Mouse (Mus musculus) right cerebral cortex, postnatal 25 days (tissue): ENCODE measurements around the gene Ppp2r5a.

ENCODE experiments used
- DNase-seq: peaks from one replicate; pipeline ENCODE4 v3.0.0; 2022

The Ppp2r5a gene

DNA sequence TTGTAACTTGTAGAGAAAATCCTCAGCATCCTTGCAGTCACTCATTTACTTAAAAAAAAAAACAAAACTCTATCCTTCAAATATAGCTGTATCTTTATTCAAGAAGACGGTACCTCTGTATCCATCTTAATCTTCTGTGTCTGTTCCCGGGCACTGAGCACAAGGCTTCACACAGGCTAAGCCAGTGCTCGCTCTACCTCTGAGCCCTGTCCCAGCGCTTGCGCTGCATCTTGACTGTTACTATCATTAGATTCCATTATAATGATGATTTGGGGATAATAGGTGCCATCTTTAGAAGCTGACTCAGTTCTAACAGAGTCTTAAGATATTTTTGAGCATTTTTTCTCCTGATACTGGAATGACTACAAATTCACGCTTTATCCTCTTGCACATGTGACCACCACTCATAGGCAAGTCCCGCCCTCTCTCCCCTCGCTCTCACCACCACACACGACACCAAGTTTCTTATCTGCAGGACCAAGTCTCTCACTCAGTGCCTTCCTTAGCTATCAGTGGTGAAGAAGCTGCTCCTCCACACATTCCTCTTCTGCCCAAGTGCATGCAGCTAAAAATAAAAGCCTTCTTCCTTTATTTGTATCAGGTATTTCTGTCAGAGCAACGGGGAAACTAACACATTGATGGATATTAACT, 28.0 kb downstream of the Ppp2r5a start:
- DNase-seq = no peak

- no peak for DNase-seq
Observed at GRCm38 (mm10) chr1:191369140-191369539, 33.9 kb downstream of the Ppp2r5a start.

DNA sequence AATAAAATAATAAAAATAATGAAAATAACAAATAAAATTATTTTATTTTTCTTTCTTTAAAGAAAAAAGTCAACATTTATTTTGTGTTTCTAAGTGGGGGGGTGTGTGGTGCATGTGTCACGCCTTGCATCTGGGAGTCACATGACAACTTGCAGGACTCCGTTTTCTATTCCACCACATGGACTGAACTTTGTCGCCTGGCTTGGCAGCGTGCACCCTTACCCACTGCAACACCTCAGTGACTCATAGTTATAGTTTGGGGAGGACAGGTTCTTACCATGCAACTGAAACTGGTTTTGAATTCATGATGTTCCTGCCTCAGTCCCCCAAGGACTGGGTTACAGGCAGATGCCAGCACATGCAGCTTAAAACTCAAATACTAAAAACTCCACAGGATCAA, 34.9 kb downstream of the Ppp2r5a start:
- no peak for DNase-seq

GRCm38 (mm10) chr1:191364477-191364876, 38.6 kb downstream of the Ppp2r5a start:
- no peak for DNase-seq

DNA sequence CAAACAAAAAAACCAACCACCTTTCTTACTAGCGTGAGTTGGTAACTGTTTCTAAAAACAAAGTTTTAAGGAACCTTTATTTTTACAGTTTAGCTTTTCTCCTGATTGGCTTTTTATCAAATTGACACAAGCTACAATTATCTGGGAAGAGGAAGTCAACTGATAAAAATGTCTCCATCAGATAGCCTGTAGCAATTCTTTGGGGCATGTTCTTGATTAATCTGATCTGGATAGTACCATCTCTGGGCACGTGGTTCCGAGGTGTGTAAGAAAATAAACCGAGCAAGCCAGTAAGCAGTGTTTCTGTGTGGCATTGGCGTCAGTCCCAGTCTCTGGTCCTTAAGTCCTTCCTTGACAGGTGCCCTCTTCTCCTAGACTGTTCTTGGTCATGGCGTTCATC, 40.7 kb downstream of the Ppp2r5a start:
- DNase-seq = no peak

DNA sequence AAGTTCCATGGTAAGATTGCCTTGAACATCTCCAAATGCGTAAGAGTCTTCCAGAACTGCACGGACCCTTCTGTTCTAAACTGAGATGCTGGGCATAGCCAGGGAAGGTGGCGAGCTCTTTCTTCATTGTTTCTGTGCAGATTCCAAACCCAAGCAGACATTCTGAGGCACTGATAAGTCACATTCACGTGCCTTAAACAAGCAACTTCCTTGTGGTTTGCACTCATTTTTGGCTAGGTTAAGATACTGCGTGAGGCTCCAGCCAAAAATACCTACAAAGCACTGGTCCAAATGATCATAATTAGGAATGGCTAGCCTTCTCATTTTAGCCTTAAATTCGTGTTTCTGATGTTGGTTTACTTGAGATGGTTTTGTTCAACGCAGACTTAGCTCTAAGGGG, 43.6 kb downstream of the Ppp2r5a start:
- DNase-seq = no peak

GRCm38 (mm10) chr1:191356936-191357335, 46.1 kb downstream of the Ppp2r5a start:
- no peak for DNase-seq

DNA sequence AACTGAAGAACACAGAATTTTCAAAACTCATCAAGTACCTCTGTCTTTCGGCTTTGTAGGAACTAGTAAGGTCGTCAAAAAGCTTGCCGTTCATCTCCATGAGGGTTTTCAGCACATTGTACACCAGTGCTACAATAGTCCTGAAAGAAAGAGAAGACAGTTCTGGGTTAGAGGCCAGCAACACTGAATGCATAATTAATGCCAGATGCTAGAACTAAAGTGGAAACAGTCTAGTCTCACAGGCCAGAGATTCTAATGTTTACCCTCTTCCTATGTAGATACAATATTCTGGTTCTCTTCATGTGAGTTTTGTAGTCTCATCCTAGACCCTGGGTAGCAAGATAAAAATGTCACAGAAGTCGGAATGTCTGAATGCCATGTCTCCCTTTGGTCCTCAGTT, 49.2 kb downstream of the Ppp2r5a start:
- DNase-seq = no peak

DNA sequence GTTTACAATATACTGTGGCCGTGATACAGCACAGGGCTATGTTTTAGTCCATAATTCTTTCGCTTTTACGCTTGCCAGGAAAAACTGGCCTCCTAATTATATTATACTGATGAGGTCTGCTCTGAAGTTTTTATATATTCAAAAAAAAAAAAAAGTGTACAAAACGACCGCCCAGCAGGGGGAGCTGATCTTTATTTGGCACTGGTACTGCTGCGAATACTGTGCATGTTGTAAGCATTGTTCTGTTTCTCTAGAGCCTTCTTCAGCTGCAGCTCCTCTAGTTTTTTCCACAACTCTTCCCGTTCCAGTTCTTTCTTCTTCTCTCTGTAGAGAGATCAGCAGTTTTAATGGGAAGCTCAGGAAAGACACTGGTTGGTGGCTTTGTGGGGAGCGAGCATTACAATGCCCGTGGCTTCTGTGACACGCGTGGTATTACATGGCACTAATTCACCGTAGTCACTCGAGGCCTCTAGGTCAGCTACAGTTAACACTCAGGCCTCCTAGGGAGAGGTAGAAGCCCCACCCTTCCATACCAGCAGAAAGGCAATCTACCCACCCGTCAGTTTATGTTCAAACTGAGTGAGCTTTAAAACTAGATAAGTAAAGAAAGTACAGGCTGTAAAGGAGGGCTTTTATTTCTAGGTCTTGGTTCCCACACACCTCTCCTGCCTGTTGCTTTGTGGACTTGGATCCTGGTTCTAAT, 50.1 kb downstream of the Ppp2r5a start:
- no peak for DNase-seq

- no peak for DNase-seq
Observed at GRCm38 (mm10) chr1:191350355-191350754, 52.7 kb downstream of the Ppp2r5a start.

GRCm38 (mm10) chr1:191349486-191350037, 53.5 kb downstream of the Ppp2r5a start:
- no peak for DNase-seq

GRCm38 (mm10) chr1:191348996-191349395, 54.1 kb downstream of the Ppp2r5a start:
- no peak for DNase-seq

DNA sequence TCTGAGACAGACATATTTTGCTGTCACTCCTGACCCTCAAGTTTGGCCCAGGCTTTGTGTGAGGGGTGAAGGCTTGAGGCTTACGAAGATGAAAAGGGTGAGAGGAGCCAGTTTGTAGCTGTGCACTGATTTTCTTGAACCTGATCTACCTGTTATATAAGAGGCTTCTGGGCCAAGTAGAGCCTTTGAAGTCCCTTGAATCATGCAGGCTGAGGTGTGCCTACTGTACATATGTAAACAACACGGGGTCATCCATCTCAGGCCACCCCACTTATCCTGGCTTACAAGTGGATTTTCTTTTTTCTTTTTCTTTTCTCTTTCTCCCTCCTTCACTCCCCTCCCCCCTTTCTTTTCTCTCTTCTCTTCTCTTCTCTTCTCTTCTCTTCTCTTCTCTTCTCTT, 54.5 kb downstream of the Ppp2r5a start:
- no peak for DNase-seq

DNA sequence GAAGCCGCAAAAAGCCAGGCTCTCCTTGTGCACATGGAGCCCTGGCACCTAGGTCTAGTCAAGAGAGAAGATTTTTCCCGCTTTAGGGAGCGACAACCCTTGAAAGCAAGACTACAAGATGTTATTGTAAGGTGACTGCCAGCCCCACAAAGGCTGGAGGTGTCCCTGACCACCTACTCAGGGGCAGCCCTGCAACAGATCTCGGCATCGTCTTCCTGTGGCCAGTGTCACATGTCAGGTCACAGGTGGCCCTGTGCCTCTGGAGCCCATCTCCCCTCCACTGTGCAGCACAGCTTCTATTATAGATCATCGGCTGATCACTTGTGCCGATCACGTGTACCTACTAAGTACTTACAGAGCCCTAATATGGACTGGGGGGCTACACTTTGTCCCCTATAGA, 55.5 kb downstream of the Ppp2r5a start:
- no peak for DNase-seq

- no peak for DNase-seq
Observed at GRCm38 (mm10) chr1:191340530-191340929, 62.5 kb downstream of the Ppp2r5a start.

- no peak for DNase-seq
Observed at GRCm38 (mm10) chr1:191339876-191340275, 63.2 kb downstream of the Ppp2r5a start.

DNA sequence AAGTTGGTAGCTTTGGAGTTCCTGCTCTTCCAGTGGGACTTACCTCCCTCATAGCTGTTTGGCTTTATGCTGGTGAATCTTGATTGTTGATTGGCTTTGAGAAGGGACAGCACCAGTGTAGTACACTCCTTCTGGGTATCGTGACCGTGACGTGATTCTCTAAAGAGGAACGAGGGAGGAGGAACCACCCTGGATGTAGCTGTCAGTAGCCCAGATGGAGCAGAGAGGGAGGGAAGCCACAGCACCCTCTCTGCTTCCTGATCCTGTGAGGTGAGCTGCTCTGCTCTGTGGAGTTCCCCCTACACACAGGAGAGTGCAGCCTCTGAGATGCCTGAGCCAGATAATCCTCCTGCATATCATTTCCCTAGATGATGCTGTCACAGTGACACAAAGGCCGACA, 68.6 kb downstream of the Ppp2r5a start:
- no peak for DNase-seq

DNA sequence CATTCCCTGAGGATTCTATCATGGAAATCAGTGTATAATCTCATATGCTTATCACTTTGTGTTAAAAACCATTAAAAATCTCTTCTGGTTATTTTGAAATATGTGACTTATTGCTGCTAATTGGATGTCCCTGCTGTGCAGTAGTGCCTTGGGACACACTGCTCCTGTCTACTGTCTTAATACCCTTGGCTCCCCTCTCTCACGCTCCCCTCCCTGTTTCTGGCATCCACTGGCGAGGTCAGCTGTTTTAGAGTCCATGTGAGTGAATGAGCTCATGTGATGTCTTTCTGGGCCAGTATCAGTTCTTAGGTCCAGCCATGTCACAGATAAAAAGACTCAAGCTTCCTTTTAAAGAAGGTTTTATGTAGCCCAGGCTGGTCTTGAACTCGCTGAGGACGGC, 72.7 kb downstream of the Ppp2r5a start:
- DNase-seq = no peak

DNA sequence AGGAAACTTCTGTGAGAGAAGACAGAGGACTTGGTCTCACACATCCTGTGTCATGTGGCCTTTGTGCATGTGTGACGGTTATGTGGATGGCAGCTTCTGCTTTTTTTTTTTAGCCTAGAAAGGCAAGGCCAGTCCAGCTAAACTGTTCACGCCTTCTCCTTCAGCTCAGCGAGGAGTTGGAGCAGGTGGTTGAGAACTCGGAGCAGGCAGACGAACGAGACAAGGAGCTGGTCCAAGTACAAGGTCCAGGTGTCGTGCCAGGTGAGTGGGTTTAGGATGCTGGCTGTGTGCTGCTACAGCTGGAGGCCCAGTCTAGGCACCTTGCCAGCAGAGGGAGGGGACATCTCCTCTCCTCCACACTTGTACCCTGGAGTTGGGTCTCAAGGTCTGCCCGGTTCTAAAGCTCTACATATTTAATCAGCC, 75.0 kb downstream of the Ppp2r5a start:
- no peak for DNase-seq

- no peak for DNase-seq
Observed at GRCm38 (mm10) chr1:191327258-191327657, 75.8 kb downstream of the Ppp2r5a start.

GRCm38 (mm10) chr1:191326233-191326882, 76.7 kb downstream of the Ppp2r5a start:
- DNase-seq = no peak

- DNase-seq = peak; percentile 93
Observed at GRCm38 (mm10) chr1:191325726-191326232, 77.3 kb downstream of the Ppp2r5a start, which contains the start of gene Tmem206. TSS of gene Tmem206 (plus strand) at chr1:191325912.

- DNase-seq = no peak
Observed at GRCm38 (mm10) chr1:191324733-191325590, 78.1 kb downstream of the Ppp2r5a start.
